Mouse (Mus musculus) liver, embryonic 14.5 days (tissue): ENCODE measurements around the gene Ankrd63.

Experiments
- CTCF ChIP-seq: IDR thresholded peaks from 2 replicates; pipeline ENCODE4 v1.5.1; 2016; ENCODE audit warnings: antibody characterized with exemption, low read depth, control low read depth
- EP300 ChIP-seq: IDR thresholded peaks from 2 replicates; pipeline ENCODE4 v1.6.1; 2016; ENCODE audit warnings: antibody characterized with exemption, low read depth

DNA sequence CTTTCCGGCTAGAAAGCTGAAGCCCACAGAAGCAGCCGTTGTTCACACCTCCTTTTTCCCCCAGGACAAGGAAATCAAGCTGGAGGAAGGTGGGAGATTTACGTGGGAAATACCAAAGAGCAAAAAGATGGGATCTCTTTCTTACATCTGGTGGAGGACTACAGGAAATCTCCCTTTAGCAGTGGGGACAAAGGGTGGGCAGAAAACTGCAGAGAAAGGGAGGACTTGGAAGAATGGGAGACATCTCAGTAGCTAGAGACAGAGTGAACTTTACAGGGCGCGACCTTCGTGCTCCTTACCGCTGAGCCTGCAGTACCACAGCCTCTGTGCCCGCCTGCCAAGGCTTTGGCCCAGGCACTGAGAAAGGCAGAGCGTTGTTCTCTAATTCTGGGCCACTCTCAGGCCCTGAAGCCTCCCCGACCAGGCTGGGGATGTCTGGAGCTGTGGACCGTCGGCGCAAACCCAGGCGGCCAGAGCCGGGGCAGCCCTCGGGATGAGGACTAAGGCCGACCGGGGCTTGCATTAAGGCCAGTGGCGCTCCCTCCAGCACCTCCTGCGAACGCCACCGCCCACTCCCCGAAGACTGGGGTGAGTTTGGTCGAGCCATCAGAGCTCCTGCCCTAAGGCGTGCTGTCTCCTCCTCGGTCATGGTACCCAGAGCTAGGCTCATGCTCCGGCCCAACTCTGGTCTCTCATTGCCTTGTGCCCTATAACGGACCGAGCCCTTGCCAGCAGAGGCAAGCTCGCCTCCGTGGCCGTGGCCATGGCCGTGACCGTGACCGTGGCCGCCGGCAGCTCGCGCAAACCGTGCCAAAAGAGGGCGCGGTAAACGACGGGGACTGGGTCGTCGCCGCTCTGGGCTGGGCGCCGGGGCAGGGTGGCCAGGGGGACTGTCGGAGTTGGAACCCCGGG, 1.5 kb downstream of the Ankrd63 start:
- TF ChIP-seq CTCF (no peak), EP300 (no peak)
